Mouse (Mus musculus) retina, postnatal 1 day (tissue): ENCODE results near the gene Tnip2.

Experiments used
- DNase-seq: peaks from one replicate; pipeline ENCODE4 v3.0.0-alpha.2; 2012

Gene Tnip2

GRCm38 (mm10) chr5:34446207-34446606, 67.6 kb downstream of the Tnip2 start:
- no peak for DNase-seq
